Mouse (Mus musculus) E14TG2a.4 (cell line): Measurements from ENCODE around the gene Aig1.

Experiments used
- H3K27me3 ChIP-seq: 2 replicates; pipeline ENCODE4 v1.6.1; 2014; ENCODE audit warnings: low read length, control low read depth; ENCODE audit not compliant: insufficient read depth
- H3K36me3 ChIP-seq: 2 replicates; pipeline ENCODE4 v1.6.1; 2014; ENCODE audit warnings: low read length, control low read depth; ENCODE audit not compliant: insufficient read depth
- H3K4me1 ChIP-seq: replicated peaks from 2 replicates; pipeline ENCODE4 v1.6.1; 2014; ENCODE audit warnings: low read depth, low read length, control low read depth
- H3K4me3 ChIP-seq: replicated peaks from 2 replicates; pipeline ENCODE4 v1.5.1; 2014; ENCODE audit warnings: mild to moderate bottlenecking, low read length
- H3K9me3 ChIP-seq: 2 replicates; pipeline ENCODE4 v1.6.1; 2014; ENCODE audit warnings: low read length, control low read depth
- CTCF ChIP-seq: conservative IDR thresholded peaks from 2 replicates; pipeline ENCODE4 v1.5.1; 2014; ENCODE audit warnings: low read length
- NANOG ChIP-seq: IDR thresholded peaks from 2 replicates; pipeline ENCODE4 v1.6.1; 2014; ENCODE audit warnings: borderline replicate concordance, low read length, mixed read lengths
- POU5F1 ChIP-seq: IDR thresholded peaks from 2 replicates; pipeline ENCODE4 v1.6.1; 2014; ENCODE audit warnings: low read length, borderline replicate concordance

The Aig1 gene

GRCm38 (mm10) chr10:13631796-13632195, 237.0 kb downstream of the Aig1 start:
- no peaks in the 10 kb centered on the region for H3K27me3 ChIP-seq
- H3K9me3 ChIP-seq = no peaks in the 10 kb centered on the region
- H3K36me3 ChIP-seq = no peaks in the 10 kb centered on the region
- TF ChIP-seq POU5F1 = no peak
- no peak for TF ChIP-seq NANOG
- TF ChIP-seq CTCF = no peak
- peaks cover 16% of the 10 kb centered on the region for H3K4me1 ChIP-seq
- H3K4me3 ChIP-seq = no peak overlapping the region

- H3K4me3 ChIP-seq = no peak overlapping the region
These were observed 245.0 kb downstream of the Aig1 start for GRCm38 (mm10) chr10:13623735-13624134.

GRCm38 (mm10) chr10:13600926-13601325, 267.9 kb downstream of the Aig1 start:
- H3K4me3 ChIP-seq = no peak overlapping the region
- no peak for TF ChIP-seq POU5F1
- no peak for TF ChIP-seq CTCF
- no peak for TF ChIP-seq NANOG
- no peaks in the 10 kb centered on the region for H3K4me1 ChIP-seq
- H3K36me3 ChIP-seq = no peaks in the 10 kb centered on the region
- H3K9me3 ChIP-seq = peaks cover 3% of the 10 kb centered on the region; the same call in 1 of the 2 replicates
- H3K27me3 ChIP-seq = no peaks in the 10 kb centered on the region

More at GRCm38 (mm10) chr10:13623735-13624134, 245.0 kb downstream of the Aig1 start:
- Histone ChIP-seq H3K27me3 (no peaks in the 10 kb centered on the region), H3K4me1 (no peaks in the 10 kb centered on the region), H3K36me3 (no peaks in the 10 kb centered on the region), H3K9me3 (no peaks in the 10 kb centered on the region)
- TF ChIP-seq POU5F1 (no peak), NANOG (no peak), CTCF (no peak)

GRCm38 (mm10) chr10:13597491-13597890, 271.3 kb downstream of the Aig1 start:
- no peaks in the 10 kb centered on the region for H3K27me3 ChIP-seq
- H3K36me3 ChIP-seq = no peaks in the 10 kb centered on the region
- H3K9me3 ChIP-seq = 0 out of 2 replicates have a peak, but pooled peaks cover under 1% of the 10 kb centered on the region
- H3K4me3 ChIP-seq = no peak overlapping the region
- no peaks in the 10 kb centered on the region for H3K4me1 ChIP-seq
- TF ChIP-seq CTCF (no peak), POU5F1 (no peak), NANOG (no peak)
